7 mouse cellular contexts compared by ENCODE assay signal in genomic region chr11:102411704-102412103, GRCm38 (mm10). TPM values are rescaled to one million over a fixed set of nuclear protein-coding genes. Genes with fewer than 3 reads are reported as not detected.
DNase-seq lines count a peak whose midpoint lies in the region; ATAC-seq and TF ChIP-seq lines count a peak whose summit lies in the region.

No protein-coding gene starts in this region.

- peak; percentile 97 to 99 for TF ChIP-seq CTCF in CH12.LX (conservative IDR thresholded peaks at IDR 0.05 in 1 of 2, IDR thresholded peaks at IDR 0.05 in 1 of 2; ENCODE audit: low read depth in 2 of 2, low read length in 2 of 2)

- DNase-seq in CH12.LX (ENCODE audit: extremely low read depth), result peak; percentile 94
- DNase-seq in adrenal gland, adult 18-20 months (ENCODE audit: low spot score in 2 of 2), result peak; percentile 90 to 95
- peak; percentile 82 for DNase-seq in embryo, embryonic 11.5 days (ENCODE audit: low read depth, low spot score)
- DNase-seq in layer of hippocampus, postnatal 36 days, result peak; percentile 83 to 85
- peak; percentile 98 for DNase-seq in lung, postnatal 36 days
- DNase-seq in spleen, adult 12 weeks (ENCODE audit: low spot score), result peak; percentile 82

- in situ Hi-C loops in CH12.LX (cut with MboI; ENCODE audit: low pct_ligation_motif_present, low pct_unique_long_range_greater_than_20kb, low sequenced_read_pairs), result loop anchor here (5.0 kb wide), 1 partner anchor 119 kb away; no protein-coding TSS in a partner anchor

- no peaks in the 10 kb centered on the region for H3K27me3 ChIP-seq in CH12.LX (replicated peaks)
- no peaks in the 10 kb centered on the region for H3K27me3 ChIP-seq in heart, embryonic 12.5 days (replicated peaks)

- H3K9me3 ChIP-seq in CH12.LX (replicated peaks; ENCODE audit: low read length), result no peaks in the 10 kb centered on the region
- H3K9me3 ChIP-seq in heart, embryonic 12.5 days (replicated peaks), result no peaks in the 10 kb centered on the region

- no peaks in the 10 kb centered on the region for H3K36me3 ChIP-seq in CH12.LX (replicated peaks in 1 of 2; ENCODE audit: control insufficient read depth in 1 of 2, insufficient read depth in 1 of 2, low read length in 1 of 2)
- H3K36me3 ChIP-seq in heart, embryonic 12.5 days, result no peaks in the 10 kb centered on the region

- H3K4me1 ChIP-seq in CH12.LX (ENCODE audit: control insufficient read depth in 1 of 2, insufficient read depth in 2 of 2), result peaks cover 6 to 19% of the 10 kb centered on the region in 2 experiments
- H3K4me1 ChIP-seq in heart, embryonic 12.5 days (replicated peaks), result peaks cover 15% of the 10 kb centered on the region

- WGBS in heart, embryonic 12.5 days, result 8% methylated on average over 11 of the region's 11 CpGs

- ATAC-seq in heart, embryonic 12.5 days (ENCODE audit: insufficient number of reproducible peaks, low FRiP score), result no peak

- no peak overlapping the region for H3K4me2 ChIP-seq in CH12.LX (ENCODE audit: insufficient read depth, low read depth, poor library complexity, severe bottlenecking)
- 0 out of 2 replicates have a peak overlapping the region, but pooled peaks have one; percentile 18 for H3K4me2 ChIP-seq in heart, embryonic 12.5 days

- H3K9ac ChIP-seq in CH12.LX (ENCODE audit: insufficient read depth, low read depth), result no peak overlapping the region
- no peak overlapping the region for H3K9ac ChIP-seq in heart, embryonic 12.5 days

- no peak overlapping the region for H3K27ac ChIP-seq in CH12.LX (ENCODE audit: insufficient read depth, low read depth)
- H3K27ac ChIP-seq in heart, embryonic 12.5 days (ENCODE audit: poor library complexity, severe bottlenecking), result no peak overlapping the region

- TF ChIP-seq EP300 in CH12.LX (IDR thresholded peaks at IDR 0.05; ENCODE audit: low read length), result no peak; the same call in 1 of the 2 replicates

- 0 out of 2 replicates have a peak, but pooled peaks have one; percentile 28 for TF ChIP-seq POLR2A in CH12.LX (IDR thresholded peaks at IDR 0.05; ENCODE audit: low read depth, low read length)

- dilution Hi-C loops in CH12.LX (cut with MboI; ENCODE audit: extremely low pct_ligation_motif_present, extremely low pct_unique_long_range_greater_than_20kb, low sequenced_read_pairs), result loop anchor here (25.0 kb wide), 1 partner anchor 99 kb away; the partner anchor contains the start of gene Ubtf

- H3K4me3 ChIP-seq in CH12.LX (replicated peaks in 1 of 3; ENCODE audit: low read depth in 2 of 3, low read length in 2 of 3, poor library complexity in 1 of 3), result no peak overlapping the region
- H3K4me3 ChIP-seq in heart, embryonic 12.5 days, result no peak overlapping the region

- peaks cover under 1% of the 10 kb centered on the region; the same call in 1 of the 2 replicates for H3K79me2 ChIP-seq in CH12.LX (replicated peaks; ENCODE audit: control insufficient read depth, extremely low read depth, insufficient read depth, poor library complexity, severe bottlenecking)

- TF ChIP-seq RAD21 in CH12.LX (IDR thresholded peaks at IDR 0.05; ENCODE audit: low read depth, low read length), result no peak; the same call in none of the 2 replicates

TF ChIP-seq in CH12.LX, 34 proteins besides CTCF, POLR2A, EP300 and RAD21 (continues in another document):
- TF ChIP-seq MAFK (IDR thresholded peaks at IDR 0.05; ENCODE audit: insufficient replicate concordance, low read length), result no peak
- TF ChIP-seq TCF12 (IDR thresholded peaks at IDR 0.05; ENCODE audit: low read depth, low read length), result peak; percentile 69
- TF ChIP-seq MYC (IDR thresholded peaks at IDR 0.05; ENCODE audit: low read depth, low read length), result peak; percentile 86
- TF ChIP-seq TBP (conservative IDR thresholded peaks at IDR 0.05; ENCODE audit: low read depth, low read length), result no peak
- TF ChIP-seq ETS1 (conservative IDR thresholded peaks at IDR 0.05; ENCODE audit: low read depth, low read length), result no peak; the same call in 1 of the 2 replicates
- no peak; the same call in 1 of the 2 replicates for TF ChIP-seq CHD2 (IDR thresholded peaks at IDR 0.05; ENCODE audit: low read length)
- peak; percentile 99 for TF ChIP-seq SMC3 (IDR thresholded peaks at IDR 0.05; ENCODE audit: low read depth, low read length)
- 0 out of 2 replicates have a peak, but pooled peaks have one; percentile 35 for TF ChIP-seq ZMIZ1 (IDR thresholded peaks at IDR 0.05; ENCODE audit: low read depth, low read length)
- peak; percentile 64; the same call in 1 of the 2 replicates for TF ChIP-seq IRF4 (IDR thresholded peaks at IDR 0.05; ENCODE audit: low read depth, low read length)
- TF ChIP-seq NELFE (IDR thresholded peaks at IDR 0.05; ENCODE audit: low read depth, low read length), result peak; percentile 58
- no peak for TF ChIP-seq MEF2A (IDR thresholded peaks at IDR 0.05; ENCODE audit: borderline replicate concordance, low read depth, low read length)
- 0 out of 2 replicates have a peak, but pooled peaks have one; percentile 42 for TF ChIP-seq NRF1 (IDR thresholded peaks at IDR 0.05; ENCODE audit: low read depth, low read length)
- TF ChIP-seq POLR2AphosphoS2 (IDR thresholded peaks at IDR 0.05; ENCODE audit: low read depth, low read length), result no peak
- peak; percentile 71; the same call in 1 of the 2 replicates for TF ChIP-seq MAZ (IDR thresholded peaks at IDR 0.05; ENCODE audit: low read depth, low read length)
- no peak for TF ChIP-seq CHD1 (IDR thresholded peaks at IDR 0.05; ENCODE audit: low read depth, low read length)
- TF ChIP-seq ZC3H11A (IDR thresholded peaks at IDR 0.05; ENCODE audit: low read depth, low read length), result peak; percentile 93
- TF ChIP-seq GABPA (IDR thresholded peaks at IDR 0.05; ENCODE audit: insufficient replicate concordance, low read depth, low read length), result no peak
- TF ChIP-seq ELF1 (IDR thresholded peaks at IDR 0.05; ENCODE audit: low read depth, low read length), result peak; percentile 48
- no peak for TF ChIP-seq JUN (IDR thresholded peaks at IDR 0.05; ENCODE audit: insufficient read depth, low read depth, low read length)
- peak; percentile 73 for TF ChIP-seq ZNF384 (IDR thresholded peaks at IDR 0.05; ENCODE audit: low read depth, low read length)
- peak; percentile 71 for TF ChIP-seq BHLHE40 (IDR thresholded peaks at IDR 0.05; ENCODE audit: low read depth, low read length)
- no peak for TF ChIP-seq UBTF (IDR thresholded peaks at IDR 0.05; ENCODE audit: low read depth, low read length)
- TF ChIP-seq SIN3A (IDR thresholded peaks at IDR 0.05; ENCODE audit: low read length), result peak; percentile 90
- TF ChIP-seq USF1 (IDR thresholded peaks at IDR 0.05; ENCODE audit: low read depth, low read length), result no peak
- TF ChIP-seq MAX (IDR thresholded peaks at IDR 0.05; ENCODE audit: low read length), result peak; percentile 84
- no peak; the same call in 1 of the 2 replicates for TF ChIP-seq HCFC1 (IDR thresholded peaks at IDR 0.05; ENCODE audit: low read depth, low read length)
- TF ChIP-seq RCOR1 (conservative IDR thresholded peaks at IDR 0.05; ENCODE audit: low read depth, low read length), result no peak
- 0 out of 2 replicates have a peak, but pooled peaks have one; percentile 47 for TF ChIP-seq E2F4 (IDR thresholded peaks at IDR 0.05; ENCODE audit: insufficient replicate concordance, low read depth, low read length)
- no peak for TF ChIP-seq ZKSCAN1 (IDR thresholded peaks at IDR 0.05; ENCODE audit: borderline replicate concordance, low read depth, low read length)
- peak; percentile 75; the same call in 1 of the 2 replicates for TF ChIP-seq MXI1 (IDR thresholded peaks at IDR 0.05; ENCODE audit: low read depth, low read length)
- no peak for TF ChIP-seq USF2 (conservative IDR thresholded peaks at IDR 0.05; ENCODE audit: low read depth, low read length)
- peak; percentile 55; the same call in 1 of the 2 replicates for TF ChIP-seq JUND (conservative IDR thresholded peaks at IDR 0.05; ENCODE audit: low read depth, low read length)
- TF ChIP-seq PAX5 (IDR thresholded peaks at IDR 0.05; ENCODE audit: low read length), result no peak

RNA-seq across cellular contexts. Expression of gene Slc25a39, which starts 4.0 kb away (rescaled TPM):
- total RNA-seq in CH12.LX (2012; rRNA removed) (169 and 199 TPM in 2 replicates), CH12.LX (2014; rRNA removed) (108 and 112 TPM in 2 replicates)
- 198 and 226 TPM in 2 replicates for polyA plus RNA-seq in CH12.LX (2012; ENCODE audit: insufficient read length, low read depth)
- 100 to 1,000 TPM; 461 to 466 TPM for total RNA-seq in adrenal gland, adult 18-20 months (2021)
- 253 and 260 TPM in 2 replicates for polyA plus RNA-seq in heart, embryonic 12.5 days (2016; fragmentation: Nextera tagmentation; extraction: Ambion mirVana)
- total RNA-seq in layer of hippocampus, postnatal 36 days (2021), result 10 to 100 TPM; 61.9 to 64.0 TPM

RNA-seq across cellular contexts. Expression of gene Grn, which starts 18.4 kb away (rescaled TPM):
- total RNA-seq in CH12.LX (2012; rRNA removed) (106 and 165 TPM in 2 replicates), CH12.LX (2014; rRNA removed) (63.7 and 80.6 TPM in 2 replicates)
- 420 and 453 TPM in 2 replicates for polyA plus RNA-seq in CH12.LX (2012; ENCODE audit: insufficient read length, low read depth)
- total RNA-seq in adrenal gland, adult 18-20 months (2021), result 100 to 1,000 TPM; 156 to 181 TPM
- 189 and 191 TPM in 2 replicates for polyA plus RNA-seq in heart, embryonic 12.5 days (2016; fragmentation: Nextera tagmentation; extraction: Ambion mirVana)
- 10 to 100 TPM; 60.3 to 68.3 TPM for total RNA-seq in layer of hippocampus, postnatal 36 days (2021)

RNA-seq across cellular contexts. Expression of gene Rundc3a, which starts 18.5 kb away (rescaled TPM):
- total RNA-seq in CH12.LX (2012; rRNA removed) (9.0 and 16.3 TPM in 2 replicates), CH12.LX (2014; rRNA removed) (1.3 and 1.4 TPM in 2 replicates)
- polyA plus RNA-seq in CH12.LX (2012; ENCODE audit: insufficient read length, low read depth), result 3.3 and 4.8 TPM in 2 replicates
- 10 to 100 TPM; 40.0 to 45.9 TPM for total RNA-seq in adrenal gland, adult 18-20 months (2021)
- 1.7 and 1.8 TPM in 2 replicates for polyA plus RNA-seq in heart, embryonic 12.5 days (2016; fragmentation: Nextera tagmentation; extraction: Ambion mirVana)
- total RNA-seq in layer of hippocampus, postnatal 36 days (2021), result 100 to 1,000 TPM; 455 to 507 TPM

RNA-seq across cellular contexts. Expression of gene Fam171a2, which starts 35.8 kb away (rescaled TPM):
- total RNA-seq in CH12.LX (2012; rRNA removed) (not detected in 2 replicates), CH12.LX (2014; rRNA removed) (not detected in 2 replicates)
- not detected in 2 replicates for polyA plus RNA-seq in CH12.LX (2012; ENCODE audit: insufficient read length, low read depth)
- total RNA-seq in adrenal gland, adult 18-20 months (2021), result 1 to 10 TPM; 3.4 to 3.5 TPM
- 4.5 and 5.6 TPM in 2 replicates for polyA plus RNA-seq in heart, embryonic 12.5 days (2016; fragmentation: Nextera tagmentation; extraction: Ambion mirVana)
- total RNA-seq in layer of hippocampus, postnatal 36 days (2021), result 100 to 1,000 TPM in 1 of 2 experiments, 10 to 100 TPM in 1; 97.3 to 111 TPM

RNA-seq across cellular contexts. Expression of gene Slc4a1, which starts 45.7 kb away (rescaled TPM):
- total RNA-seq in CH12.LX (2012; rRNA removed) (0.08 TPM in 1 of 2 replicates, not detected in the other), CH12.LX (2014; rRNA removed) (0.04 TPM in 1 of 2 replicates, not detected in the other)
- polyA plus RNA-seq in CH12.LX (2012; ENCODE audit: insufficient read length, low read depth), result not detected in 2 replicates
- under 1 TPM; 0.23 to 0.80 TPM for total RNA-seq in adrenal gland, adult 18-20 months (2021)
- 114 and 116 TPM in 2 replicates for polyA plus RNA-seq in heart, embryonic 12.5 days (2016; fragmentation: Nextera tagmentation; extraction: Ambion mirVana)
- under 1 TPM; 0.10 to 0.15 TPM for total RNA-seq in layer of hippocampus, postnatal 36 days (2021)

Comparison
In these comparisons a context has a peak if more than half of its experiments do, and no peak if none do; other contexts are left out.
1. RNA of gene Rundc3a, which starts 18.5 kb away (total RNA-seq): 455 to 507 TPM in layer of hippocampus, postnatal 36 days; 40.0 to 45.9 TPM in adrenal gland, adult 18-20 months and 1.3 to 16.3 TPM in CH12.LX; every median in the first group is over 4 times any median in the second.
2. Peak in every context shown above with its lines, with median percentiles within 50 percentile points of each other: DNase-seq.